Mouse (Mus musculus) heart, adult 9 months (tissue): ENCODE measurements at regions not wholly inside any gene's neighbourhood (a gene's known extent, or its start where the extent isn't known, plus 50 kb on each side); places are given as distances from the start of the nearest gene placed in this dataset.

Experiments used
- DNase-seq, 2 experiments: peaks; one replicate each; pipeline ENCODE4 v3.0.0; 2022; ENCODE audit warnings: low spot score in 2 of 2

- DNase-seq: peak in 1 of 2 experiments; percentile 15
Observed at GRCm38 (mm10) chr13:3709982-3710618, 76.3 kb downstream of the Asb13 start.

- DNase-seq: peak in 1 of 2 experiments; percentile 67
Observed at GRCm38 (mm10) chr13:3708896-3709631, 75.2 kb downstream of the Asb13 start.
